Mouse (Mus musculus): ENCODE data around the gene Ssx2ip. TPM values are rescaled to one million over a fixed set of nuclear protein-coding genes. Genes with fewer than 3 reads are reported as not detected.

Ssx2ip gene
- total and polyA plus RNA-seq, 3 experiments: 3.1 to 14.1 (median 12.5) TPM

DNA sequence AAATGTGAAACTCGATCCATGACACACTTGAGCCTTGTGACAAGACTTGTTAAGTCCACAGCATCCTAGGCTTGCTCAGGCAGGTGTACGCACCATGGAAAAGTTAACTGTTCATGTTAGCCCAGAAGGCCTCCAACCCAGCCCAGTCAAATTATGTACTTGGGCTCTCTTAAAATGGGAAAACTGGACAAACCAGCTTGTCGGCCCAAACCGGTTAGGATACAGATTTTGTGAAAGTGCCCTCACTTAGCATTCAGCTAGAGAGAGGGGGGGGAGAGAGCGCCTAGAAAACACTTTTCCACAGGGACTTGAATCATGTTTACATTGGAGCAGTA, 1.5 kb downstream of the Ssx2ip start:
- Histone ChIP-seq H3K9ac (ENCODE audit: low read depth, low read length) (no peak overlapping the region), H3K27me3 (ENCODE audit: control insufficient read depth, insufficient read depth, low read length) (no peaks in the 10 kb centered on the region), H3K4me1 (ENCODE audit: control insufficient read depth, insufficient read depth, low read length) (no peaks in the 10 kb centered on the region), H3K4me3 (no peak overlapping the region), H3K79me2 (replicated peaks; ENCODE audit: control insufficient read depth, insufficient read depth, low read length) (0 out of 2 replicates have a peak, but pooled peaks cover 2% of the 10 kb centered on the region), H3K36me3 (ENCODE audit: control insufficient read depth, insufficient read depth, low read length) (no peaks in the 10 kb centered on the region), H3K27ac (no peak overlapping the region)
- intact Hi-C loops (cut with DNase I): loop anchor here (10.0 kb wide), 1 partner anchor 409 kb away; the partner anchor contains the start of gene Prkacb
- TF ChIP-seq CTCF (IDR thresholded peaks at IDR 0.05) (no peak), POLR2A (IDR thresholded peaks at IDR 0.05; ENCODE audit: insufficient read depth, low read depth, low read length) (no peak), EP300 (IDR thresholded peaks at IDR 0.05; ENCODE audit: insufficient read depth, low read depth, low read length) (no peak)
- WGBS: 78% methylated on average over 5 of the region's 5 CpGs
- no peak for DNase-seq

DNA sequence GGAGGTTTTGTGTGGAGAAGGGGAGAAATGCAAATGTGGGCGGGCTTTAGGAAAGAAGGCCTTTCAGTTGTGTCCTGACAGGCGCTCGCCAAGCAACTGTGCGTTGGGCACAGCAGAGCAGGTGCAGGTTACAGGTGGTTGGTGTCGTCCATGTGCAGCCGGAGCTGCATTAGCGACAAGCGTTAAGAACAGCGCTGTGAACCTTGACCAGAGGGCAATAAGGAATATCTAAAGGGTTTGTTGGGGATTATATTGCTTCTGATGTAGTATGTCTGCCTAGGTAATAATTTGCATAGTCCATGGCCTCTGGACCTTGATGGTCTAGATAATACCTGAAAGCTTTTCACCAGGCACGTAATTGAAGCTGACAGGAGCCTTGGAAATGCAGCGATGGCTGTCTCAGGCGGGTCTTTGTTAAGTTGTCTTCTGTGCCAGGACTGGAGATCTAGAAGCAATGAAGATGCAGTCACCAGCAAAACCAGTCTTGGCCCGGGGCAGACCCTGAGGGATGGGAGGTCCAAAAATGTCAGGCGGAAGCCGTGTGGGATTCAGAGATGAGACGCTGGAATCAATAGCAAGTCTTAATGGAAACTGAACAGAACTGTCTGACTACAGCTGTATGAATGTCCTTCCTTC, 2.8 kb downstream of the Ssx2ip start:
- H3K4me1 ChIP-seq (ENCODE audit: control insufficient read depth, insufficient read depth, low read length): no peaks in the 10 kb centered on the region
- H3K36me3 ChIP-seq (ENCODE audit: control insufficient read depth, insufficient read depth, low read length): no peaks in the 10 kb centered on the region
- no peak overlapping the region for H3K27ac ChIP-seq
- WGBS: 96% methylated on average over 16 of the region's 16 CpGs
- no peak for TF ChIP-seq POLR2A (IDR thresholded peaks at IDR 0.05; ENCODE audit: insufficient read depth, low read depth, low read length)
- no peak for TF ChIP-seq CTCF (IDR thresholded peaks at IDR 0.05)
- no peak for TF ChIP-seq EP300 (IDR thresholded peaks at IDR 0.05; ENCODE audit: insufficient read depth, low read depth, low read length)
- no peak overlapping the region for H3K9ac ChIP-seq (ENCODE audit: low read depth, low read length)
- no peak for DNase-seq
- no peaks in the 10 kb centered on the region for H3K27me3 ChIP-seq (ENCODE audit: control insufficient read depth, insufficient read depth, low read length)
- 0 out of 2 replicates have a peak, but pooled peaks cover 2% of the 10 kb centered on the region for H3K79me2 ChIP-seq (replicated peaks; ENCODE audit: control insufficient read depth, insufficient read depth, low read length)
- intact Hi-C loops (cut with DNase I): loop anchor here (10.0 kb wide), 1 partner anchor 408 kb away; the partner anchor contains the start of gene Prkacb
- no peak overlapping the region for H3K4me3 ChIP-seq

DNA sequence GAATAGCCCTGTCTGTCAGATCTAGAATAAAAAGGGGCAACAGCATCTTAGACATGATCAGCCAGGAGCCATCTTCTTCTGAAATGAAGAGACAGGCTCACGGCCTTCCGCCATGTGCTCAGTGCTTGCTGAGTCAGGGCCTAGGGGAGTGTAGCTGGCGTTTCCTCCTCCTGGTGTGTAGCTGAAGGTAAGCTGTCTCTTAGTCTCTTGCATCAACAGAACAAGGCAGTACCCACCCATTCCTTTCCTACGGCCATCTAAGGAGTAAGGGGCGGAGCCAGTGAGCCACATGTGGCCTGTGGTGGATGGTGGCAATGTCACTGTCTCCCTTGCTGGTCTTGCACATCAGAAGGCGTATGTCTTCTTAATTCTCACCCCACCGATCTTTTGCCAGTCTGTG, 5.7 kb downstream of the Ssx2ip start:
- no peak for DNase-seq
- H3K4me3 ChIP-seq: no peak overlapping the region
- H3K4me1 ChIP-seq (ENCODE audit: control insufficient read depth, insufficient read depth, low read length): no peaks in the 10 kb centered on the region
- TF ChIP-seq EP300 (IDR thresholded peaks at IDR 0.05; ENCODE audit: insufficient read depth, low read depth, low read length) (no peak), POLR2A (IDR thresholded peaks at IDR 0.05; ENCODE audit: insufficient read depth, low read depth, low read length) (no peak), CTCF (IDR thresholded peaks at IDR 0.05) (no peak)
- H3K79me2 ChIP-seq (replicated peaks; ENCODE audit: control insufficient read depth, insufficient read depth, low read length): 0 out of 2 replicates have a peak, but pooled peaks cover 2% of the 10 kb centered on the region
- WGBS: 91% methylated on average over 7 of the region's 7 CpGs
- no peaks in the 10 kb centered on the region for H3K27me3 ChIP-seq (ENCODE audit: control insufficient read depth, insufficient read depth, low read length)
- no peak overlapping the region for H3K9ac ChIP-seq (ENCODE audit: low read depth, low read length)
- intact Hi-C loops (cut with DNase I): no loop called here
- no peaks in the 10 kb centered on the region for H3K36me3 ChIP-seq (ENCODE audit: control insufficient read depth, insufficient read depth, low read length)
- H3K27ac ChIP-seq: no peak overlapping the region

DNA sequence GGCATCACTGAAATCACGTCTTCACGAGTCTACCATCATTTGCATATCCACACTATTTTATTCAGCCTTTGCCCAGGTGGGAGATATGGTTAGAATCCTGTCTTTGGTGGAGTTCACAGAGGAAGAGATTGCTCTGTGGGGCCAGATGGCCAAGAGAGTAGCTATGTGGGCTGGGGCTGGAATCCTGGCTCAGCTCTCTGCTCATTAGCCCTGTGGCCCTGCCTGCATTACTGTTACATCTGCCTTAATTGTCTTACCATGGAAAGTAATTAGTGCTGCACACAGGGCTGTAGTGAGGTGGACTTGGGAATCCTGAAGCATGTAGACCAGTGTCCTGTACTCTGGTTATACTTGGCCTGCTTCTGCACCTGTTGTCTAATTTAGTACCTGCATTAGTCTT, 7.6 kb downstream of the Ssx2ip start:
- Histone ChIP-seq H3K4me3 (no peak overlapping the region), H3K36me3 (ENCODE audit: control insufficient read depth, insufficient read depth, low read length) (no peaks in the 10 kb centered on the region), H3K79me2 (replicated peaks; ENCODE audit: control insufficient read depth, insufficient read depth, low read length) (0 out of 2 replicates have a peak, but pooled peaks cover 2% of the 10 kb centered on the region), H3K27me3 (ENCODE audit: control insufficient read depth, insufficient read depth, low read length) (no peaks in the 10 kb centered on the region), H3K9ac (ENCODE audit: low read depth, low read length) (no peak overlapping the region), H3K27ac (no peak overlapping the region), H3K4me1 (ENCODE audit: control insufficient read depth, insufficient read depth, low read length) (no peaks in the 10 kb centered on the region)
- 72% methylated on average over 2 of the region's 2 CpGs for WGBS
- intact Hi-C loops (cut with DNase I): no loop called here
- no peak for TF ChIP-seq EP300 (IDR thresholded peaks at IDR 0.05; ENCODE audit: insufficient read depth, low read depth, low read length)
- TF ChIP-seq CTCF (IDR thresholded peaks at IDR 0.05): no peak
- TF ChIP-seq POLR2A (IDR thresholded peaks at IDR 0.05; ENCODE audit: insufficient read depth, low read depth, low read length): no peak
- DNase-seq: no peak

DNA sequence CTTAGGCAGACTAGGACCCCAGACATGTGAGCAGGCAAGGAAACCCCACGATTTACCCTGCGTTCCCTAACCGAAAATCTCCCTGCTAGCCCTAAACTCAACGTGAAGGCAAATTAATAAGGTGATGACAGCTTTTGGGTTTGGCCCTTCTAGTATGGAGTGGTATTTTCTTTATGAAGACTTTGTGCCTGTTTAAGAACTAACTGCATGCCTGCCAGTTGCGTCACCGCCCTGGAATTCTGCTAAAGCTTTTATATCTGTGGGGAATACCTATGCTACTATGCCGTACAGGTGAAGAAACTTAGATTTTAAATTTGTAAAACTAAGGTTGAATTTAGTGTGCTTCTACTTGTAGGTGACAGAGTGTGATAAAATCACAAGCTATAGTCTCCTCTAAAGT, 8.0 kb downstream of the Ssx2ip start:
- DNase-seq: no peak
- Histone ChIP-seq H3K27me3 (ENCODE audit: control insufficient read depth, insufficient read depth, low read length) (no peaks in the 10 kb centered on the region), H3K4me3 (no peak overlapping the region), H3K4me1 (ENCODE audit: control insufficient read depth, insufficient read depth, low read length) (no peaks in the 10 kb centered on the region), H3K27ac (no peak overlapping the region), H3K79me2 (replicated peaks; ENCODE audit: control insufficient read depth, insufficient read depth, low read length) (0 out of 2 replicates have a peak, but pooled peaks cover 2% of the 10 kb centered on the region), H3K9ac (ENCODE audit: low read depth, low read length) (no peak overlapping the region), H3K36me3 (ENCODE audit: control insufficient read depth, insufficient read depth, low read length) (no peaks in the 10 kb centered on the region)
- WGBS: 90% methylated on average over 7 of the region's 7 CpGs
- TF ChIP-seq CTCF (IDR thresholded peaks at IDR 0.05) (no peak), EP300 (IDR thresholded peaks at IDR 0.05; ENCODE audit: insufficient read depth, low read depth, low read length) (no peak), POLR2A (IDR thresholded peaks at IDR 0.05; ENCODE audit: insufficient read depth, low read depth, low read length) (no peak)
- intact Hi-C loops (cut with DNase I): no loop called here

DNA sequence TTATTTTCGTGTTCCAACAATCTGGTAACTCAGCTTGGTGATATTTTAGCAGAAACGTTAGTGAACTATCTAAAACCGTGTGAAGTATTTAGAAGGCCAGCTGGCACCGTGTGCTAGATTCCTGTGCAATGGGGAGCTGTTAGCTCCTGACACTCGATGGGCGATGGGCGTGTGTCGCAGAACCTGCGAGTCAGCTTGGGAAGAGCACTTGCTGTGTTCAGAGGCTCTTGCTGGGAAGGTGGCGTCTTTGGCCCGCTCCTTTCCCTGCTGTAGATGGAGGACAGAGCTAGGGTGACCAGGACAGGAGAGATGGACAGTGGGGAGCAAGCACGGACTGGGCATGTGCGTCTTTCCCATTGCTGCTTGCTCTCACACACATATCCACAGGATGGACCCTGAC, 8.6 kb downstream of the Ssx2ip start:
- 0 out of 2 replicates have a peak, but pooled peaks cover 2% of the 10 kb centered on the region for H3K79me2 ChIP-seq (replicated peaks; ENCODE audit: control insufficient read depth, insufficient read depth, low read length)
- intact Hi-C loops (cut with DNase I): no loop called here
- WGBS: 82% methylated on average over 13 of the region's 13 CpGs

More for the DNA sequence above, 8.6 kb downstream of the Ssx2ip start:
- Histone ChIP-seq H3K4me1 (ENCODE audit: control insufficient read depth, insufficient read depth, low read length) (no peaks in the 10 kb centered on the region), H3K9ac (ENCODE audit: low read depth, low read length) (no peak overlapping the region), H3K27me3 (ENCODE audit: control insufficient read depth, insufficient read depth, low read length) (no peaks in the 10 kb centered on the region), H3K27ac (no peak overlapping the region), H3K4me3 (no peak overlapping the region), H3K36me3 (ENCODE audit: control insufficient read depth, insufficient read depth, low read length) (no peaks in the 10 kb centered on the region)
- no peak for DNase-seq
- TF ChIP-seq EP300 (IDR thresholded peaks at IDR 0.05; ENCODE audit: insufficient read depth, low read depth, low read length) (no peak), CTCF (IDR thresholded peaks at IDR 0.05) (no peak), POLR2A (IDR thresholded peaks at IDR 0.05; ENCODE audit: insufficient read depth, low read depth, low read length) (no peak)
